Mouse (Mus musculus) heart, postnatal 0 days (tissue): ENCODE measurements around the gene Gcn1l1. TPM values are rescaled to one million over a fixed set of nuclear protein-coding genes. Genes with fewer than 3 reads are reported as not detected.
A peak's percentile ranks its signal among the peaks of the same experiment; 100 is the strongest.

Experiments
- ATAC-seq: fragments of 200-750 bp; cut with Nextera tagmentation; 2 replicates; pipeline ENCODE4 v1.8.0; 2017; ENCODE audit warnings: low read depth, moderate number of reproducible peaks, moderate library complexity; ENCODE audit not compliant: insufficient read depth
- DNase-seq: peaks from one replicate; pipeline ENCODE4 v3.0.0-alpha.2; 2016; ENCODE audit warnings: low spot score
- H3K27ac ChIP-seq: fragments of 300-500 bp; sonication (generic); 2 replicates; pipeline ENCODE4 v1.5.1; 2014; ENCODE audit warnings: low read depth, mild to moderate bottlenecking
- H3K27me3 ChIP-seq: fragments of 300-500 bp; sonication (generic); 2 replicates; pipeline ENCODE4 v1.6.1; 2014; ENCODE audit warnings: low read length, mixed read lengths; ENCODE audit not compliant: control insufficient read depth, insufficient read depth
- H3K36me3 ChIP-seq: fragments of 300-500 bp; sonication (generic); replicated peaks from 2 replicates; pipeline ENCODE4 v1.6.1; 2014; ENCODE audit warnings: low read length, mixed read lengths; ENCODE audit not compliant: control insufficient read depth, insufficient read depth
- H3K4me1 ChIP-seq: fragments of 300-500 bp; sonication (generic); 2 replicates; pipeline ENCODE4 v1.6.1; 2014; ENCODE audit warnings: antibody characterized with exemption; ENCODE audit not compliant: control insufficient read depth, insufficient read depth
- H3K4me2 ChIP-seq: fragments of 300-500 bp; sonication (generic); 2 replicates; pipeline ENCODE4 v1.6.1; 2014; ENCODE audit warnings: low read depth, mild to moderate bottlenecking, low read length, moderate library complexity
- H3K4me3 ChIP-seq: fragments of 300-500 bp; sonication (generic); 2 replicates; pipeline ENCODE4 v1.5.1; 2014; ENCODE audit warnings: low read depth, low read length
- H3K9ac ChIP-seq: fragments of 300-500 bp; sonication (generic); replicated peaks from 2 replicates; pipeline ENCODE4 v1.6.1; 2014; ENCODE audit warnings: low read depth, low read length, mixed read lengths
- H3K9me3 ChIP-seq: fragments of 300-500 bp; sonication (generic); replicated peaks from 2 replicates; pipeline ENCODE4 v1.6.1; 2016; ENCODE audit warnings: low read length; ENCODE audit not compliant: control insufficient read depth
- CTCF ChIP-seq: IDR thresholded peaks from 2 replicates; pipeline ENCODE4 v1.5.1; 2016; ENCODE audit warnings: antibody characterized with exemption, control low read depth, low read depth
- EP300 ChIP-seq: IDR thresholded peaks from 2 replicates; pipeline ENCODE4 v1.6.1; 2016; ENCODE audit warnings: antibody characterized with exemption, low read depth
- WGBS: fragments of 180-500 bp; shearing (Covaris S2); extraction: QIAGEN DNeasy Blood & Tissue Kit; methylation state at CpG from one replicate; pipeline ENCODE4 v1.1.7; 2014; 5-methylcytosine and 5-hydroxymethylcytosine counted together
- polyA plus RNA-seq: library from polyadenylated mRNA; unstranded; fragments of >200 nt; fragmentation: Nextera tagmentation; extraction: Ambion mirVana; gene quantifications from 2 replicates; pipeline ENCODE4 v1.2.1, GENCODE M21; 2015
- total RNA-seq: library from RNA; depleted of rRNA; stranded (reverse); fragments of >200 nt; gene quantifications from 2 replicates; pipeline ENCODE4 v1.2.3, GENCODE M21; 2014; ENCODE audit warnings: low replicate concordance

Gcn1l1 gene
- total and polyA plus RNA-seq, 2 experiments from 2014 or later, result 13.6 to 38.3 TPM

GRCm38 (mm10) chr5:115538017-115538692, 26.9 kb upstream of the Gcn1l1 start:
- Histone ChIP-seq H3K9ac (0 out of 2 replicates have a peak overlapping the region, but pooled peaks have one; percentile 2), H3K4me3 (no peak overlapping the region), H3K27ac (no peak overlapping the region), H3K27me3 (no peaks in the 10 kb centered on the region), H3K9me3 (no peaks in the 10 kb centered on the region), H3K4me1 (peaks cover 39% of the 10 kb centered on the region), H3K36me3 (no peaks in the 10 kb centered on the region), H3K4me2 (no peak overlapping the region)
- WGBS, result 53% methylated on average over 13 of the region's 13 CpGs
- TF ChIP-seq CTCF (no peak), EP300 (no peak)
- DNase-seq (no peak), ATAC-seq (no peak)

GRCm38 (mm10) chr5:115538693-115539043, 26.4 kb upstream of the Gcn1l1 start:
- H3K4me1 ChIP-seq, result peaks cover 39% of the 10 kb centered on the region
- ATAC-seq (peak; percentile 75), DNase-seq (peak; percentile 86)
- no peaks in the 10 kb centered on the region for H3K9me3 ChIP-seq
- no peak overlapping the region for H3K4me2 ChIP-seq
- under 1% methylated on average over 12 of the region's 12 CpGs for WGBS
- TF ChIP-seq EP300, result no peak
- peak; percentile 97 for TF ChIP-seq CTCF
- H3K36me3 ChIP-seq, result no peaks in the 10 kb centered on the region
- no peak overlapping the region for H3K27ac ChIP-seq
- no peak overlapping the region for H3K4me3 ChIP-seq
- H3K27me3 ChIP-seq, result no peaks in the 10 kb centered on the region
- no peak overlapping the region for H3K9ac ChIP-seq

GRCm38 (mm10) chr5:115542635-115543384, 22.2 kb upstream of the Gcn1l1 start:
- H3K27me3 ChIP-seq, result no peaks in the 10 kb centered on the region
- H3K27ac ChIP-seq, result peak overlapping the region; percentile 82
- H3K36me3 ChIP-seq, result peaks cover 31% of the 10 kb centered on the region
- H3K4me2 ChIP-seq, result peak overlapping the region; percentile 36; the same call in 1 of the 2 replicates
- ATAC-seq, result no peak
- H3K9ac ChIP-seq, result no peak overlapping the region
- WGBS, result 48% methylated on average over 19 of the region's 19 CpGs
- TF ChIP-seq EP300 (no peak), CTCF (no peak)
- H3K4me3 ChIP-seq, result peak overlapping the region; percentile 4; the same call in 1 of the 2 replicates
- H3K4me1 ChIP-seq, result peaks cover 24% of the 10 kb centered on the region
- no peak for DNase-seq
- no peaks in the 10 kb centered on the region for H3K9me3 ChIP-seq

GRCm38 (mm10) chr5:115543509-115544253, 21.4 kb upstream of the Gcn1l1 start:
- peak; percentile 72 for DNase-seq
- Histone ChIP-seq H3K9ac (peak overlapping the region; percentile 8; the same call in 1 of the 2 replicates), H3K27ac (peak overlapping the region; percentile 82), H3K9me3 (no peaks in the 10 kb centered on the region), H3K27me3 (no peaks in the 10 kb centered on the region), H3K4me3 (no peak overlapping the region), H3K4me2 (peak overlapping the region; percentile 42), H3K36me3 (peaks cover 39% of the 10 kb centered on the region), H3K4me1 (peaks cover 21% of the 10 kb centered on the region)
- ATAC-seq, result peak; percentile 82
- WGBS, result 14% methylated on average over 17 of the region's 17 CpGs
- TF ChIP-seq CTCF (no peak), EP300 (no peak)

GRCm38 (mm10) chr5:115544655-115545185, 20.3 kb upstream of the Gcn1l1 start:
- no peak for DNase-seq
- Histone ChIP-seq H3K4me2 (no peak overlapping the region), H3K9ac (no peak overlapping the region), H3K27ac (no peak overlapping the region; the same call in 1 of the 2 replicates), H3K4me1 (peaks cover 21% of the 10 kb centered on the region), H3K9me3 (no peaks in the 10 kb centered on the region), H3K4me3 (no peak overlapping the region), H3K36me3 (peaks cover 50% of the 10 kb centered on the region), H3K27me3 (no peaks in the 10 kb centered on the region)
- WGBS, result 66% methylated on average over 18 of the region's 18 CpGs
- TF ChIP-seq CTCF (no peak), EP300 (no peak)
- no peak for ATAC-seq
